Mouse (Mus musculus): ENCODE results near the gene Srprb.

The Srprb gene

GRCm38 (mm10) chr9:103201561-103202260 lies at the start of gene Srprb:
Srprb (minus strand) TSS chr9:103202137.
- peak; percentile 92 for DNase-seq

- no peak for DNase-seq
Measured at GRCm38 (mm10) chr9:103248618-103249017, 46.7 kb upstream of the Srprb start.

- DNase-seq = no peak
Measured at GRCm38 (mm10) chr9:103246526-103247168, 44.7 kb upstream of the Srprb start.

- DNase-seq = no peak
Measured at GRCm38 (mm10) chr9:103243640-103244039, 41.7 kb upstream of the Srprb start.

- no peak for DNase-seq
Measured at GRCm38 (mm10) chr9:103241206-103241605, 39.3 kb upstream of the Srprb start.

GRCm38 (mm10) chr9:103239471-103239870 lies 37.5 kb upstream of the Srprb start:
- DNase-seq = no peak

- DNase-seq = peak; percentile 70
Measured at GRCm38 (mm10) chr9:103234565-103235165, 32.7 kb upstream of the Srprb start.

- no peak for DNase-seq
Measured at GRCm38 (mm10) chr9:103234059-103234458, 32.1 kb upstream of the Srprb start.

GRCm38 (mm10) chr9:103233006-103233395 lies 31.1 kb upstream of the Srprb start:
- no peak for DNase-seq

GRCm38 (mm10) chr9:103232232-103233005 lies 30.5 kb upstream of the Srprb start:
- no peak for DNase-seq

GRCm38 (mm10) chr9:103230151-103230951 lies 28.4 kb upstream of the Srprb start, which contains the start of the genes Gm20425 and Trf:
Gm20425 (minus strand) TSS chr9:103230307.
Trf (minus strand) TSS chr9:103230444.
- peak; percentile 93 for DNase-seq

- no peak for DNase-seq
Measured at GRCm38 (mm10) chr9:103229037-103229867, 27.3 kb upstream of the Srprb start.

- DNase-seq = no peak
Measured at GRCm38 (mm10) chr9:103228370-103229003, 26.6 kb upstream of the Srprb start.

- no peak for DNase-seq
Measured at GRCm38 (mm10) chr9:103227760-103228159, 25.8 kb upstream of the Srprb start.

GRCm38 (mm10) chr9:103226806-103227205 lies 24.9 kb upstream of the Srprb start:
- DNase-seq = no peak

- DNase-seq = no peak
Measured at GRCm38 (mm10) chr9:103225464-103225863, 23.5 kb upstream of the Srprb start.

- no peak for DNase-seq
Measured at GRCm38 (mm10) chr9:103224721-103225120, 22.8 kb upstream of the Srprb start.

GRCm38 (mm10) chr9:103214281-103214680 lies 12.3 kb upstream of the Srprb start:
- DNase-seq = no peak

GRCm38 (mm10) chr9:103213631-103214030 lies 11.7 kb upstream of the Srprb start:
- no peak for DNase-seq

GRCm38 (mm10) chr9:103212654-103213420 lies 10.9 kb upstream of the Srprb start:
- no peak for DNase-seq

Data from layer of hippocampus, adult 9-11 months (tissue).